Mouse (Mus musculus) heart, embryonic 16.5 days (tissue): ENCODE measurements around the gene Map2k7. TPM values are rescaled to one million over a fixed set of nuclear protein-coding genes. Genes with fewer than 3 reads are reported as not detected.

ENCODE experiments used
- ATAC-seq: fragments of 200-750 bp; cut with Nextera tagmentation; replicated peaks from 2 replicates; pipeline ENCODE4 v1.8.0; 2017; ENCODE audit warnings: moderate number of reproducible peaks; ENCODE audit not compliant: insufficient read depth, low FRiP score; ENCODE audit errors: extremely low read depth
- H3K27ac ChIP-seq: fragments of 300-500 bp; sonication (generic); 2 replicates; pipeline ENCODE4 v1.5.1; 2014; ENCODE audit warnings: mild to moderate bottlenecking, low read length, control low read depth, moderate library complexity
- H3K27me3 ChIP-seq: fragments of 300-500 bp; sonication (generic); 2 replicates; pipeline ENCODE4 v1.6.1; 2014; ENCODE audit warnings: low read length, mixed read lengths; ENCODE audit not compliant: control insufficient read depth, insufficient read depth
- H3K36me3 ChIP-seq: fragments of 300-500 bp; sonication (generic); 2 replicates; pipeline ENCODE4 v1.6.1; 2014; ENCODE audit not compliant: control insufficient read depth, insufficient read depth
- H3K4me1 ChIP-seq: fragments of 300-500 bp; sonication (generic); 2 replicates; pipeline ENCODE4 v1.6.1; 2014; ENCODE audit warnings: low read length, mixed read lengths; ENCODE audit not compliant: control insufficient read depth, insufficient read depth
- H3K4me2 ChIP-seq: fragments of 300-500 bp; sonication (generic); 2 replicates; pipeline ENCODE4 v1.6.1; 2014; ENCODE audit warnings: low read depth, mild to moderate bottlenecking, control low read depth, low read length
- H3K4me3 ChIP-seq: fragments of 300-500 bp; sonication (generic); 2 replicates; pipeline ENCODE4 v1.5.1; 2014; ENCODE audit warnings: mild to moderate bottlenecking, control low read depth, low read length
- H3K9ac ChIP-seq: fragments of 300-500 bp; sonication (generic); 2 replicates; pipeline ENCODE4 v1.6.1; 2014; ENCODE audit warnings: low read length, control low read depth
- H3K9me3 ChIP-seq: fragments of 300-500 bp; sonication (generic); replicated peaks from 2 replicates; pipeline ENCODE4 v1.6.1; 2016; ENCODE audit warnings: low read length; ENCODE audit not compliant: control insufficient read depth
- WGBS: fragments of 180-500 bp; shearing (Covaris S2); extraction: QIAGEN DNeasy Blood & Tissue Kit; methylation state at CpG from one replicate; pipeline ENCODE4 v1.1.7; 2014; 5-methylcytosine and 5-hydroxymethylcytosine counted together
- polyA plus RNA-seq: library from polyadenylated mRNA; unstranded; fragments of >200 nt; fragmentation: Nextera tagmentation; extraction: Ambion mirVana; gene quantifications from 2 replicates; pipeline ENCODE4 v1.2.1, GENCODE M21; 2015

The Map2k7 gene
- polyA plus RNA-seq, 1 experiment from 2014 or later, result 25.0 TPM

GRCm38 (mm10) chr8:4259125-4259804, 20.7 kb downstream of the Map2k7 start, which contains the start of gene Ctxn1:
Ctxn1 (minus strand) TSS chr8:4259274.
- WGBS, result 6% methylated on average over 31 of the region's 33 CpGs
- H3K36me3 ChIP-seq, result peaks cover 53% of the 10 kb centered on the region

GRCm38 (mm10) chr8:4259805-4260170, 21.2 kb downstream of the Map2k7 start:
- no peak overlapping the region for H3K9ac ChIP-seq
- no peak for ATAC-seq
- no peak overlapping the region; the same call in 1 of the 2 replicates for H3K27ac ChIP-seq
- peaks cover 7% of the 10 kb centered on the region; the same call in 1 of the 2 replicates for H3K4me1 ChIP-seq
- no peaks in the 10 kb centered on the region for H3K9me3 ChIP-seq
- no peak overlapping the region for H3K4me2 ChIP-seq
- H3K36me3 ChIP-seq, result peaks cover 54% of the 10 kb centered on the region
- no peak overlapping the region for H3K4me3 ChIP-seq
- 88% methylated on average over 4 of the region's 4 CpGs for WGBS
- no peaks in the 10 kb centered on the region for H3K27me3 ChIP-seq

More at GRCm38 (mm10) chr8:4259125-4259804, 20.7 kb downstream of the Map2k7 start, which contains the start of gene Ctxn1:
- no peaks in the 10 kb centered on the region for H3K9me3 ChIP-seq
- peak within 1 kb of the TSS; percentile 73 for H3K4me3 ChIP-seq
- peak within 1 kb of the TSS; percentile 91 for H3K4me2 ChIP-seq
- peak within 1 kb of the TSS; percentile 73 for H3K9ac ChIP-seq
- H3K4me1 ChIP-seq, result peaks cover 8% of the 10 kb centered on the region
- peak within 1 kb of the TSS; percentile 52 for H3K27ac ChIP-seq
- ATAC-seq, result peak; percentile 93
- H3K27me3 ChIP-seq, result no peaks in the 10 kb centered on the region

GRCm38 (mm10) chr8:4263105-4263791, 24.7 kb downstream of the Map2k7 start:
- Histone ChIP-seq H3K4me1 (peaks cover 2% of the 10 kb centered on the region; the same call in 1 of the 2 replicates), H3K4me2 (no peak overlapping the region), H3K9me3 (no peaks in the 10 kb centered on the region), H3K9ac (no peak overlapping the region), H3K4me3 (no peak overlapping the region), H3K36me3 (peaks cover 71% of the 10 kb centered on the region), H3K27me3 (no peaks in the 10 kb centered on the region), H3K27ac (no peak overlapping the region)
- 81% methylated on average over 8 of the region's 8 CpGs for WGBS
- no peak for ATAC-seq

- Histone ChIP-seq H3K4me1 (no peaks in the 10 kb centered on the region), H3K4me3 (no peak overlapping the region), H3K9me3 (no peaks in the 10 kb centered on the region), H3K36me3 (peaks cover 81% of the 10 kb centered on the region), H3K4me2 (no peak overlapping the region), H3K27me3 (no peaks in the 10 kb centered on the region), H3K9ac (no peak overlapping the region), H3K27ac (no peak overlapping the region)
- 87% methylated on average over 15 of the region's 15 CpGs for WGBS
- no peak for ATAC-seq
Measured at GRCm38 (mm10) chr8:4265160-4265914, 26.8 kb downstream of the Map2k7 start.

GRCm38 (mm10) chr8:4267627-4268026, 29.1 kb downstream of the Map2k7 start:
- H3K4me2 ChIP-seq, result no peak overlapping the region
- no peak overlapping the region for H3K27ac ChIP-seq
- peaks cover 70% of the 10 kb centered on the region for H3K36me3 ChIP-seq
- WGBS, result 80% methylated on average over 15 of the region's 15 CpGs
- no peak; the same call in 1 of the 2 replicates for ATAC-seq
- H3K9ac ChIP-seq, result no peak overlapping the region
- H3K4me3 ChIP-seq, result no peak overlapping the region
- H3K9me3 ChIP-seq, result no peaks in the 10 kb centered on the region
- no peaks in the 10 kb centered on the region for H3K4me1 ChIP-seq
- no peaks in the 10 kb centered on the region for H3K27me3 ChIP-seq

GRCm38 (mm10) chr8:4269609-4270008, 31.1 kb downstream of the Map2k7 start:
- H3K27me3 ChIP-seq, result no peaks in the 10 kb centered on the region
- no peak overlapping the region for H3K4me3 ChIP-seq
- H3K4me2 ChIP-seq, result no peak overlapping the region
- ATAC-seq, result no peak
- no peak overlapping the region for H3K27ac ChIP-seq
- WGBS, result 86% methylated on average over 6 of the region's 6 CpGs
- H3K9ac ChIP-seq, result no peak overlapping the region
- peaks cover 3% of the 10 kb centered on the region for H3K4me1 ChIP-seq
- no peaks in the 10 kb centered on the region for H3K9me3 ChIP-seq
- H3K36me3 ChIP-seq, result peaks cover 74% of the 10 kb centered on the region

GRCm38 (mm10) chr8:4275275-4276110, 37.0 kb downstream of the Map2k7 start, which contains the start of gene Timm44:
Timm44 (minus strand) TSS chr8:4275913.
- Histone ChIP-seq H3K4me1 (peaks cover 7% of the 10 kb centered on the region), H3K4me3 (peak within 1 kb of the TSS; percentile 85), H3K27me3 (no peaks in the 10 kb centered on the region), H3K36me3 (peaks cover 23% of the 10 kb centered on the region), H3K9me3 (no peaks in the 10 kb centered on the region), H3K4me2 (peak within 1 kb of the TSS; percentile 80), H3K27ac (peak within 1 kb of the TSS; percentile 67), H3K9ac (peak within 1 kb of the TSS; percentile 86)
- WGBS, result under 1% methylated on average over 39 of the region's 39 CpGs
- peak; percentile 94 for ATAC-seq

- peaks cover 23% of the 10 kb centered on the region for H3K36me3 ChIP-seq
- no peak; the same call in 1 of the 2 replicates for ATAC-seq
- 22% methylated on average over 9 of the region's 9 CpGs for WGBS
Measured at GRCm38 (mm10) chr8:4276111-4276465, 37.5 kb downstream of the Map2k7 start.

More at GRCm38 (mm10) chr8:4276111-4276465, 37.5 kb downstream of the Map2k7 start:
- Histone ChIP-seq H3K27me3 (no peaks in the 10 kb centered on the region), H3K4me1 (peaks cover 7% of the 10 kb centered on the region), H3K9ac (peak overlapping the region; percentile 86), H3K9me3 (no peaks in the 10 kb centered on the region), H3K27ac (peak overlapping the region; percentile 67; the same call in 1 of the 2 replicates), H3K4me2 (peak overlapping the region; percentile 62), H3K4me3 (peak overlapping the region; percentile 85)
